Mouse (Mus musculus) CH12.LX (cell line): ENCODE data around the gene Gucy2d. TPM values are rescaled to one million over a fixed set of nuclear protein-coding genes. Genes with fewer than 3 reads are reported as not detected.

Source experiments
- DNase-seq: peaks from one replicate; pipeline ENCODE4 v3.0.0-alpha.2; 2013; ENCODE audit errors: extremely low read depth
- H3K27ac ChIP-seq: 2 replicates; pipeline ENCODE4 v1.5.1; 2012; ENCODE audit warnings: low read depth, mild to moderate bottlenecking, control low read depth, moderate library complexity; ENCODE audit not compliant: insufficient read depth
- H3K27me3 ChIP-seq: replicated peaks from 2 replicates; pipeline ENCODE3; 2012; ENCODE audit warnings: inconsistent platforms
- H3K36me3 ChIP-seq, 2 experiments: replicated peaks in 1 of 2; 2 replicates each; pipeline versions ENCODE3 to v1.6.1; 2012; ENCODE audit warnings: inconsistent platforms in 1 of 2, low read length in 1 of 2, mild to moderate bottlenecking in 1 of 2, mixed read lengths in 1 of 2, moderate library complexity in 1 of 2; ENCODE audit not compliant: control insufficient read depth in 1 of 2, insufficient read depth in 1 of 2
- H3K4me1 ChIP-seq, 2 experiments: 2 replicates each; pipeline ENCODE4 v1.6.1; 2012; ENCODE audit warnings: inconsistent platforms in 1 of 2, moderate library complexity in 1 of 2; ENCODE audit not compliant: insufficient read depth in 2 of 2, control insufficient read depth in 1 of 2
- H3K4me2 ChIP-seq: 2 replicates; pipeline ENCODE4 v1.6.1; 2012; ENCODE audit warnings: low read depth, mild to moderate bottlenecking, control low read depth; ENCODE audit not compliant: poor library complexity, insufficient read depth, severe bottlenecking
- H3K4me3 ChIP-seq, 3 experiments: fragments of 150-350 bp in 1 of 3; sonication (generic) in 1 of 3; replicated peaks in 1 of 3; 2 replicates each; pipeline versions ENCODE3 to v1.5.1; 2011 to 2012; ENCODE audit warnings: low read depth in 2 of 3, low read length in 2 of 3, mild to moderate bottlenecking in 2 of 3, moderate library complexity in 2 of 3, control low read depth in 1 of 3, improper control_type of control experiment in 1 of 3, inconsistent platforms in 1 of 3, mixed read lengths in 1 of 3; ENCODE audit not compliant: poor library complexity in 1 of 3
- H3K79me2 ChIP-seq: replicated peaks from 2 replicates; pipeline ENCODE4 v1.6.1; 2012; ENCODE audit warnings: mild to moderate bottlenecking, moderate library complexity; ENCODE audit not compliant: control insufficient read depth, poor library complexity, insufficient read depth, severe bottlenecking; ENCODE audit errors: extremely low read depth
- H3K9ac ChIP-seq: 2 replicates; pipeline ENCODE4 v1.6.1; 2012; ENCODE audit warnings: low read depth, mild to moderate bottlenecking, control low read depth, moderate library complexity; ENCODE audit not compliant: insufficient read depth
- H3K9me3 ChIP-seq: replicated peaks from 2 replicates; pipeline ENCODE3; 2012; ENCODE audit warnings: low read length, inconsistent platforms, mixed read lengths
- BHLHE40 ChIP-seq: IDR thresholded peaks from 2 replicates; pipeline ENCODE4 v1.6.1; 2011; ENCODE audit warnings: mild to moderate bottlenecking, low read depth, low read length, improper control_type of control experiment
- CHD1 ChIP-seq: IDR thresholded peaks from 2 replicates; pipeline ENCODE4 v1.6.1; 2012; ENCODE audit warnings: low read depth, low read length, improper control_type of control experiment, inconsistent platforms
- CHD2 ChIP-seq: IDR thresholded peaks from 2 replicates; pipeline ENCODE4 v1.6.1; 2011; ENCODE audit warnings: low read length, improper control_type of control experiment
- ELF1 ChIP-seq: IDR thresholded peaks from 2 replicates; pipeline ENCODE4 v1.6.1; 2014; ENCODE audit warnings: low read depth, mild to moderate bottlenecking, inconsistent platforms, low read length, improper control_type of control experiment
- EP300 ChIP-seq: IDR thresholded peaks from 2 replicates; pipeline ENCODE4 v1.6.1; 2011; ENCODE audit warnings: low read length, improper control_type of control experiment
- ETS1 ChIP-seq: conservative IDR thresholded peaks from 2 replicates; pipeline ENCODE4 v1.6.1; 2012; ENCODE audit warnings: low read depth, mild to moderate bottlenecking, inconsistent platforms, low read length, improper control_type of control experiment, moderate library complexity
- IRF4 ChIP-seq: IDR thresholded peaks from 2 replicates; pipeline ENCODE4 v1.6.1; 2014; ENCODE audit warnings: low read depth, mild to moderate bottlenecking, inconsistent platforms, low read length, improper control_type of control experiment
- JUND ChIP-seq: conservative IDR thresholded peaks from 2 replicates; pipeline ENCODE4 v1.6.1; 2011; ENCODE audit warnings: low read depth, low read length, improper control_type of control experiment
- KAT2A ChIP-seq: IDR thresholded peaks from 2 replicates; pipeline ENCODE4 v1.6.1; 2012; ENCODE audit warnings: low read length, improper control_type of control experiment, inconsistent platforms; ENCODE audit not compliant: insufficient replicate concordance
- MAFK ChIP-seq: IDR thresholded peaks from 2 replicates; pipeline ENCODE4 v1.6.1; 2011; ENCODE audit warnings: low read length, improper control_type of control experiment; ENCODE audit not compliant: insufficient replicate concordance
- MAX ChIP-seq: IDR thresholded peaks from 2 replicates; pipeline ENCODE4 v1.6.1; 2011; ENCODE audit warnings: low read length, improper control_type of control experiment
- MAZ ChIP-seq: IDR thresholded peaks from 2 replicates; pipeline ENCODE4 v1.6.1; 2012; ENCODE audit warnings: low read depth, mild to moderate bottlenecking, inconsistent platforms, low read length, improper control_type of control experiment, moderate library complexity
- MEF2A ChIP-seq: IDR thresholded peaks from 2 replicates; pipeline ENCODE4 v1.6.1; 2014; ENCODE audit warnings: low read depth, mild to moderate bottlenecking, inconsistent platforms, low read length, improper control_type of control experiment, borderline replicate concordance
- MXI1 ChIP-seq: IDR thresholded peaks from 2 replicates; pipeline ENCODE4 v1.6.1; 2011; ENCODE audit warnings: mild to moderate bottlenecking, low read depth, low read length, improper control_type of control experiment
- MYC ChIP-seq: IDR thresholded peaks from 2 replicates; pipeline ENCODE4 v1.6.1; 2011; ENCODE audit warnings: low read depth, mild to moderate bottlenecking, improper control_type of control experiment, low read length
- NELFE ChIP-seq: IDR thresholded peaks from 2 replicates; pipeline ENCODE4 v1.6.1; 2011; ENCODE audit warnings: low read depth, low read length, improper control_type of control experiment
- POLR2A ChIP-seq: IDR thresholded peaks from 2 replicates; pipeline ENCODE4 v1.6.1; 2011; ENCODE audit warnings: low read depth, mild to moderate bottlenecking, improper control_type of control experiment, low read length
- POLR2AphosphoS2 ChIP-seq: IDR thresholded peaks from 2 replicates; pipeline ENCODE4 v1.6.1; 2011; ENCODE audit warnings: low read depth, low read length, improper control_type of control experiment
- RAD21 ChIP-seq: IDR thresholded peaks from 2 replicates; pipeline ENCODE4 v1.6.1; 2011; ENCODE audit warnings: low read depth, mild to moderate bottlenecking, low read length, improper control_type of control experiment, moderate library complexity
- RCOR1 ChIP-seq: conservative IDR thresholded peaks from 2 replicates; pipeline ENCODE4 v1.6.1; 2012; ENCODE audit warnings: low read depth, mild to moderate bottlenecking, inconsistent platforms, low read length, improper control_type of control experiment
- SIN3A ChIP-seq: IDR thresholded peaks from 2 replicates; pipeline ENCODE4 v1.6.1; 2012; ENCODE audit warnings: low read length, improper control_type of control experiment, inconsistent platforms
- SMC3 ChIP-seq: IDR thresholded peaks from 2 replicates; pipeline ENCODE4 v1.6.1; 2011; ENCODE audit warnings: low read depth, low read length, improper control_type of control experiment
- TCF12 ChIP-seq: IDR thresholded peaks from 2 replicates; pipeline ENCODE4 v1.6.1; 2014; ENCODE audit warnings: low read depth, mild to moderate bottlenecking, inconsistent platforms, low read length, improper control_type of control experiment
- ZKSCAN1 ChIP-seq: IDR thresholded peaks from 2 replicates; pipeline ENCODE4 v1.6.1; 2012; ENCODE audit warnings: low read depth, inconsistent platforms, low read length, improper control_type of control experiment, borderline replicate concordance
- ZMIZ1 ChIP-seq: IDR thresholded peaks from 2 replicates; pipeline ENCODE4 v1.6.1; 2012; ENCODE audit warnings: low read depth, mild to moderate bottlenecking, inconsistent platforms, low read length, improper control_type of control experiment
- dilution Hi-C: fragments of 300-500 bp; cut with MboI; formaldehyde crosslinking; loops from 2 replicates; pipeline ENCODE4 v1.14.3; 2020; ENCODE audit warnings: low sequenced_read_pairs; ENCODE audit not compliant: extremely low pct_unique_long_range_greater_than_20kb, extremely low pct_ligation_motif_present
- in situ Hi-C: fragments of 300-500 bp; cut with MboI; formaldehyde crosslinking; loops from 3 replicates; pipeline ENCODE4 v1.14.3; 2019; ENCODE audit warnings: low sequenced_read_pairs, low pct_ligation_motif_present, low pct_unique_long_range_greater_than_20kb, mixed read lengths
- polyA plus RNA-seq: library from polyadenylated mRNA; unstranded; fragments of >175 nt; gene quantifications from 2 replicates; pipeline ENCODE4 v1.2.1, GENCODE M21; 2012; ENCODE audit warnings: low read depth; ENCODE audit not compliant: insufficient read length
- total RNA-seq, 2 experiments: library from RNA; depleted of rRNA; stranded (reverse); fragments of 300-350 nt in 1 of 2; fragments of >200 nt in 1 of 2; gene quantifications; 2 replicates each; pipeline ENCODE4 v1.2.3; 2012 to 2014

Gucy2d gene
- total and polyA plus RNA-seq, 3 experiments: not detected

GRCm38 (mm10) chr7:98483268-98483607 is 43.0 kb downstream of the Gucy2d start:
- H3K9me3 ChIP-seq: no peaks in the 10 kb centered on the region
- H3K4me3 ChIP-seq: no peak overlapping the region
- H3K27me3 ChIP-seq: peaks cover 11% of the 10 kb centered on the region
- H3K4me2 ChIP-seq: no peak overlapping the region
- dilution Hi-C loops (no loop called here), in situ Hi-C loops (loop anchor here (10.0 kb wide), 1 partner anchor 352 kb away; the partner anchor contains the start of gene Wnt11)
- H3K36me3 ChIP-seq: no peaks in the 10 kb centered on the region
- TF ChIP-seq SMC3 (no peak), MEF2A (no peak), ZMIZ1 (no peak), POLR2A (no peak), CHD2 (no peak)
- H3K27ac ChIP-seq: no peak overlapping the region
- H3K4me1 ChIP-seq: peaks cover 41 to 65% of the 10 kb centered on the region in 2 experiments
- no peaks in the 10 kb centered on the region for H3K79me2 ChIP-seq
- no peak overlapping the region for H3K9ac ChIP-seq
- DNase-seq: no peak

- Histone ChIP-seq H3K4me1 (peaks cover 45 to 73% of the 10 kb centered on the region in 2 experiments), H3K79me2 (no peaks in the 10 kb centered on the region), H3K9me3 (no peaks in the 10 kb centered on the region), H3K27me3 (peaks cover 3% of the 10 kb centered on the region), H3K9ac (no peak overlapping the region), H3K4me2 (no peak overlapping the region), H3K27ac (no peak overlapping the region), H3K4me3 (no peak overlapping the region), H3K36me3 (no peaks in the 10 kb centered on the region)
- TF ChIP-seq BHLHE40 (peak; percentile 57), MYC (no peak)
- in situ Hi-C loops: loop anchor here (5.0 to 10.0 kb wide), 2 partner anchors 97 to 350 kb away; partner anchors contain the start of gene Wnt11
- dilution Hi-C loops: no loop called here
- DNase-seq: no peak
These were observed 44.7 kb downstream of the Gucy2d start for GRCm38 (mm10) chr7:98484878-98485277.

GRCm38 (mm10) chr7:98485508-98485907 is 45.3 kb downstream of the Gucy2d start:
- H3K79me2 ChIP-seq: no peaks in the 10 kb centered on the region
- in situ Hi-C loops: loop anchor here (5.0 to 10.0 kb wide), 2 partner anchors 97 to 349 kb away; partner anchors contain the start of gene Wnt11
- dilution Hi-C loops: no loop called here
- H3K9me3 ChIP-seq: no peaks in the 10 kb centered on the region
- no peak overlapping the region; the same call in 1 of the 2 replicates for H3K9ac ChIP-seq
- no peak for DNase-seq
- no peak overlapping the region; the same call in 1 of the 2 replicates for H3K27ac ChIP-seq
- H3K36me3 ChIP-seq: no peaks in the 10 kb centered on the region
- H3K4me1 ChIP-seq: peaks cover 45 to 78% of the 10 kb centered on the region in 2 experiments
- H3K4me2 ChIP-seq: peak overlapping the region; percentile 49; the same call in 1 of the 2 replicates
- peaks cover 1% of the 10 kb centered on the region for H3K27me3 ChIP-seq
- H3K4me3 ChIP-seq: peak overlapping the region in 1 of 3 experiments; percentile 35
- TF ChIP-seq EP300 (peak; percentile 38; the same call in 1 of the 2 replicates), RCOR1 (0 out of 2 replicates have a peak, but pooled peaks have one; percentile 40), IRF4 (peak; percentile 28; the same call in 1 of the 2 replicates), ZMIZ1 (no peak), MEF2A (0 out of 2 replicates have a peak, but pooled peaks have one; percentile 27), SIN3A (0 out of 2 replicates have a peak, but pooled peaks have one; percentile 14), TCF12 (0 out of 2 replicates have a peak, but pooled peaks have one; percentile 21), MAX (no peak), CHD1 (no peak), RAD21 (no peak), MAFK (peak; percentile 69; the same call in 1 of the 2 replicates), JUND (no peak), KAT2A (0 out of 2 replicates have a peak, but pooled peaks have one; percentile 29), MAZ (no peak), MXI1 (0 out of 2 replicates have a peak, but pooled peaks have one; percentile 37), POLR2AphosphoS2 (no peak), ELF1 (no peak), MYC (no peak), ZKSCAN1 (no peak), ETS1 (0 out of 2 replicates have a peak, but pooled peaks have one; percentile 33), NELFE (no peak)
